Mouse (Mus musculus) cerebellum, adult 2 months (tissue): Measurements from ENCODE around the gene Otud4.

Source experiments
- CTCF ChIP-seq: fragments of 200-500 bp; IDR thresholded peaks from 2 replicates; pipeline ENCODE4 v1.5.1; 2011; ENCODE audit warnings: low read depth, mild to moderate bottlenecking, control low read depth, low read length, moderate library complexity, borderline replicate concordance; ENCODE audit not compliant: insufficient read depth
- POLR2A ChIP-seq: fragments of 200-500 bp; IDR thresholded peaks from 2 replicates; pipeline ENCODE4 v1.6.1; 2011; ENCODE audit warnings: low read length, control low read depth, borderline replicate concordance; ENCODE audit not compliant: insufficient read depth

GRCm38 (mm10) chr8:79692531-79692930, 53.1 kb downstream of the Otud4 start:
- no peak for TF ChIP-seq CTCF
- no peak for TF ChIP-seq POLR2A
